Mouse (Mus musculus) thymus, adult 2 months (tissue): ENCODE measurements around the gene Cdca5. TPM values are rescaled to one million over a fixed set of nuclear protein-coding genes. Genes with fewer than 3 reads are reported as not detected.
"Not testable (repeated sequence)": the region's sequence is repeated elsewhere in the genome, so short reads cannot be mapped to it uniquely, and the experiment has no call there.

ENCODE experiments used
- DNase-seq: peaks from one replicate; pipeline ENCODE4 v3.0.0; 2021
- H3K27ac ChIP-seq: fragments of 200-500 bp; 2 replicates; pipeline ENCODE4 v1.5.1; 2012; ENCODE audit warnings: low read length, control low read depth; ENCODE audit not compliant: control insufficient read depth, insufficient read depth
- H3K27me3 ChIP-seq: fragments of 200-500 bp; 2 replicates; pipeline ENCODE4 v1.6.1; 2012; ENCODE audit warnings: mild to moderate bottlenecking, low read length, moderate library complexity, mixed read lengths; ENCODE audit not compliant: control insufficient read depth, insufficient read depth
- H3K36me3 ChIP-seq: fragments of 200-500 bp; 2 replicates; pipeline ENCODE4 v1.6.1; 2012; ENCODE audit warnings: mild to moderate bottlenecking, low read length, moderate library complexity; ENCODE audit not compliant: control insufficient read depth, insufficient read depth
- H3K4me1 ChIP-seq: fragments of 200-500 bp; replicated peaks from 2 replicates; pipeline ENCODE4 v1.6.1; 2012; ENCODE audit warnings: low read length; ENCODE audit not compliant: control insufficient read depth, insufficient read depth
- H3K4me3 ChIP-seq: fragments of 200-500 bp; 2 replicates; pipeline ENCODE4 v1.5.1; 2012; ENCODE audit warnings: mild to moderate bottlenecking, low read length, control low read depth, moderate library complexity; ENCODE audit not compliant: control insufficient read depth, insufficient read depth
- CTCF ChIP-seq: fragments of 200-500 bp; IDR thresholded peaks from 2 replicates; pipeline ENCODE4 v1.5.1; 2012; ENCODE audit warnings: mild to moderate bottlenecking, control low read depth, low read length, moderate library complexity, borderline replicate concordance; ENCODE audit not compliant: control insufficient read depth, poor library complexity, insufficient read depth; ENCODE audit errors: extremely low read depth
- POLR2A ChIP-seq: fragments of 200-500 bp; IDR thresholded peaks from 2 replicates; pipeline ENCODE4 v1.6.1; 2012; ENCODE audit warnings: mild to moderate bottlenecking, low read length, control low read depth, moderate library complexity; ENCODE audit not compliant: control insufficient read depth, poor library complexity, insufficient read depth; ENCODE audit errors: extremely low read depth
- WGBS: fragments of 180-500 bp; shearing (Covaris S2); methylation state at CpG from one replicate; pipeline ENCODE4 v1.1.7; 2018; 5-methylcytosine and 5-hydroxymethylcytosine counted together
- polyA plus RNA-seq: library from polyadenylated mRNA; depleted of rRNA; stranded (reverse); fragments of >200 nt; gene quantifications from 2 replicates; pipeline ENCODE4 v1.2.3, GENCODE M21; 2012; rRNA removed

Gene Cdca5
- polyA plus RNA-seq: 22.1 and 28.8 TPM in 2 replicates

- peak; percentile 94 for DNase-seq
- peaks cover 7% of the 10 kb centered on the region; the same call in 1 of the 2 replicates for H3K36me3 ChIP-seq
Observed at GRCm38 (mm10) chr19:6084478-6085248, at the start of gene Cdca5, which contains the start of gene Zfpl1. Cdca5 (plus strand) TSS chr19:6084983. Zfpl1 (minus strand) TSS chr19:6084956.

GRCm38 (mm10) chr19:6035966-6036585 lies 48.7 kb upstream of the Cdca5 start:
- no peak for TF ChIP-seq POLR2A
- no peak for TF ChIP-seq CTCF
- Histone ChIP-seq H3K27me3 (no peaks in the 10 kb centered on the region), H3K4me1 (no peaks in the 10 kb centered on the region), H3K27ac (no peak overlapping the region), H3K36me3 (no peaks in the 10 kb centered on the region), H3K4me3 (no peak overlapping the region)
- 68% methylated on average over 9 of the region's 9 CpGs for WGBS
- no peak for DNase-seq

More at GRCm38 (mm10) chr19:6084478-6085248, at the start of gene Cdca5, which contains the start of gene Zfpl1:
- no peak; the same call in none of the 2 replicates for TF ChIP-seq POLR2A
- TF ChIP-seq CTCF: peak; percentile 35; the same call in 1 of the 2 replicates
- under 1% methylated on average over 57 of the region's 58 CpGs for WGBS
- peak within 1 kb of the TSS; percentile 71 for H3K4me3 ChIP-seq
- H3K27ac ChIP-seq: no peak within 1 kb of the TSS
- H3K27me3 ChIP-seq: no peaks in the 10 kb centered on the region
- H3K4me1 ChIP-seq: peaks cover 16% of the 10 kb centered on the region

GRCm38 (mm10) chr19:6037695-6038094 lies 47.1 kb upstream of the Cdca5 start:
- H3K27me3 ChIP-seq: no peaks in the 10 kb centered on the region
- H3K4me3 ChIP-seq: no peak overlapping the region
- no peak for TF ChIP-seq POLR2A
- no peak for TF ChIP-seq CTCF
- no peak for DNase-seq
- H3K27ac ChIP-seq: no peak overlapping the region
- no peaks in the 10 kb centered on the region for H3K36me3 ChIP-seq
- no peaks in the 10 kb centered on the region for H3K4me1 ChIP-seq

- TF ChIP-seq CTCF: no peak
- no peak for TF ChIP-seq POLR2A
- Histone ChIP-seq H3K27ac (no peak overlapping the region), H3K36me3 (no peaks in the 10 kb centered on the region), H3K4me1 (no peaks in the 10 kb centered on the region), H3K4me3 (no peak overlapping the region), H3K27me3 (no peaks in the 10 kb centered on the region)
- DNase-seq: no peak
- WGBS: 87% methylated on average over 7 of the region's 7 CpGs
Observed at GRCm38 (mm10) chr19:6038326-6038725, 46.5 kb upstream of the Cdca5 start.

GRCm38 (mm10) chr19:6040002-6040401 lies 44.8 kb upstream of the Cdca5 start:
- Histone ChIP-seq H3K4me1 (peaks cover under 1% of the 10 kb centered on the region), H3K4me3 (no peak overlapping the region), H3K27me3 (no peaks in the 10 kb centered on the region), H3K36me3 (no peaks in the 10 kb centered on the region), H3K27ac (no peak overlapping the region)
- no peak for DNase-seq
- no peak for TF ChIP-seq POLR2A
- TF ChIP-seq CTCF: no peak

GRCm38 (mm10) chr19:6042293-6042692 lies 42.5 kb upstream of the Cdca5 start:
- 88% methylated on average over 9 of the region's 9 CpGs for WGBS
- Histone ChIP-seq H3K36me3 (no peaks in the 10 kb centered on the region), H3K27ac (no peak overlapping the region), H3K27me3 (no peaks in the 10 kb centered on the region), H3K4me1 (peaks cover 3% of the 10 kb centered on the region), H3K4me3 (no peak overlapping the region)
- DNase-seq: no peak
- no peak for TF ChIP-seq CTCF
- TF ChIP-seq POLR2A: no peak

GRCm38 (mm10) chr19:6044102-6044501 lies 40.7 kb upstream of the Cdca5 start:
- H3K27ac ChIP-seq, H3K36me3 ChIP-seq, H3K4me3 ChIP-seq, DNase-seq, H3K27me3 ChIP-seq: not testable (repeated sequence)
- peaks cover 14% of the 10 kb centered on the region for H3K4me1 ChIP-seq
- WGBS: 32% methylated on average over 4 of the region's 4 CpGs
